Mouse (Mus musculus) inflammation-experienced regulatory T-cells, adult 6 months (primary cell): Measurements from ENCODE around the gene Ano5. TPM values are rescaled to one million over a fixed set of nuclear protein-coding genes. Genes with fewer than 3 reads are reported as not detected.

Experiments
- ATAC-seq: one replicate; pipeline ENCODE4 v1.8.0; 2017
- polyA plus RNA-seq, 3 experiments: library from polyadenylated mRNA; unstranded; fragments of 100-300 nt; shearing (Covaris generic); gene quantifications; one replicate each; pipeline ENCODE4 v1.2.1; 2017

The Ano5 gene
- polyA plus RNA-seq = under 1 TPM in 1 of 3 experiments, not detected in 2; 0.04 TPM

GRCm38 (mm10) chr7:51510671-51511651 is at the start of gene Ano5:
Ano5 (plus strand) TSS chr7:51511029.
- ATAC-seq = no peak

GRCm38 (mm10) chr7:51499396-51499795 is 11.4 kb upstream of the Ano5 start:
- no peak for ATAC-seq

GRCm38 (mm10) chr7:51503940-51504339 is 6.9 kb upstream of the Ano5 start:
- ATAC-seq = no peak

GRCm38 (mm10) chr7:51510147-51510546 is 682 bp upstream of the Ano5 start:
- ATAC-seq = no peak

GRCm38 (mm10) chr7:51539344-51539743 is 28.5 kb downstream of the Ano5 start:
- ATAC-seq = no peak

GRCm38 (mm10) chr7:51540736-51541135 is 29.9 kb downstream of the Ano5 start:
- ATAC-seq = no peak

- ATAC-seq = no peak
Measured at GRCm38 (mm10) chr7:51600021-51600420, 89.2 kb downstream of the Ano5 start.

GRCm38 (mm10) chr7:51603741-51604140 is 92.9 kb downstream of the Ano5 start:
- no peak for ATAC-seq

- ATAC-seq = peak; percentile 52
Measured at GRCm38 (mm10) chr7:51614404-51614803, 103.6 kb downstream of the Ano5 start.

GRCm38 (mm10) chr7:51617941-51618340 is 107.1 kb downstream of the Ano5 start:
- ATAC-seq = no peak

GRCm38 (mm10) chr7:51618412-51618811 is 107.6 kb downstream of the Ano5 start:
- peak; percentile 40 for ATAC-seq

GRCm38 (mm10) chr7:51619977-51620376 is 109.1 kb downstream of the Ano5 start:
- ATAC-seq = no peak

- no peak for ATAC-seq
Measured at GRCm38 (mm10) chr7:51621694-51622145, 110.9 kb downstream of the Ano5 start, which contains the start of gene Slc17a6. Slc17a6 (plus strand) TSS chr7:51622006.

GRCm38 (mm10) chr7:51622196-51622595 is 111.4 kb downstream of the Ano5 start:
- ATAC-seq = no peak

- ATAC-seq = no peak
Measured at GRCm38 (mm10) chr7:51622666-51623065, 111.8 kb downstream of the Ano5 start.

- ATAC-seq = no peak
Measured at GRCm38 (mm10) chr7:51624336-51624897, 113.6 kb downstream of the Ano5 start.

GRCm38 (mm10) chr7:51625161-51625560 is 114.3 kb downstream of the Ano5 start:
- ATAC-seq = no peak

GRCm38 (mm10) chr7:51625591-51626255 is 114.9 kb downstream of the Ano5 start:
- ATAC-seq = no peak

GRCm38 (mm10) chr7:51626451-51627000 is 115.7 kb downstream of the Ano5 start:
- no peak for ATAC-seq

GRCm38 (mm10) chr7:51627001-51627631 is 116.3 kb downstream of the Ano5 start:
- ATAC-seq = no peak

GRCm38 (mm10) chr7:51627666-51628065 is 116.8 kb downstream of the Ano5 start:
- no peak for ATAC-seq

- no peak for ATAC-seq
Measured at GRCm38 (mm10) chr7:51628349-51628748, 117.5 kb downstream of the Ano5 start.
